ENCODE assay signal across 8 mouse cellular contexts in genomic region chr1:131329093-131329492, GRCm38 (mm10). TPM values are rescaled to one million over a fixed set of nuclear protein-coding genes. Genes with fewer than 3 reads are reported as not detected.
DNase-seq lines count a peak whose midpoint lies in the region; ATAC-seq and TF ChIP-seq lines count a peak whose summit lies in the region.
"Not testable (repeated sequence)": the region's sequence is repeated elsewhere in the genome, so short reads cannot be mapped to it uniquely, and the experiment has no call there.

No protein-coding gene starts in this region.

- DNase-seq in 3T3-L1 (ENCODE audit: low read depth, low spot score) (peak; percentile 45), ES-CJ7 (ENCODE audit: low read depth, low spot score) (peak; percentile 65), WW6 (ENCODE audit: low read depth, low spot score) (peak; percentile 9)
- not testable (repeated sequence) for DNase-seq in cerebellum, adult 2 months
- DNase-seq in induced T-regulatory cell, adult 2 months (ENCODE audit: low read depth): peak; percentile 64
- DNase-seq in liver, embryonic 13.5 days: peak; percentile 12
- DNase-seq in naive thymus-derived CD4-positive, alpha-beta T cell, adult 2 months (ENCODE audit: low read depth): peak; percentile 66
- DNase-seq in thymus, postnatal 10 days (ENCODE audit: low spot score in 2 of 2): peak; percentile 28 to 55

- ATAC-seq in liver, embryonic 13.5 days (ENCODE audit: low read depth): not testable (repeated sequence)

- H3K9ac ChIP-seq in liver, embryonic 13.5 days: not testable (repeated sequence)

- H3K4me2 ChIP-seq in liver, embryonic 13.5 days: not testable (repeated sequence)

- TF ChIP-seq CTCF in cerebellum, adult 2 months (IDR thresholded peaks at IDR 0.05; ENCODE audit: borderline replicate concordance, insufficient read depth, low read depth, low read length): 0 out of 2 replicates have a peak, but pooled peaks have one; percentile 7

- peaks cover 16% of the 10 kb centered on the region; the same call in 1 of the 2 replicates for H3K4me1 ChIP-seq in cerebellum, adult 2 months (ENCODE audit: control insufficient read depth, insufficient read depth, low read length)
- not testable (repeated sequence) for H3K4me1 ChIP-seq in liver, embryonic 13.5 days (replicated peaks)

- H3K9me3 ChIP-seq in liver, embryonic 13.5 days (replicated peaks): not testable (repeated sequence)

- H3K4me3 ChIP-seq in cerebellum, adult 2 months (replicated peaks; ENCODE audit: insufficient read depth, low read depth, low read length); liver, embryonic 13.5 days (replicated peaks): not testable (repeated sequence)

- WGBS in cerebellum, adult 2 months: 97% methylated on average over 1 of the region's 1 CpGs
- 72% methylated on average over 1 of the region's 1 CpGs for WGBS in liver, embryonic 13.5 days (ENCODE audit: insufficient replicate concordance)

- TF ChIP-seq POLR2A in cerebellum, adult 2 months (IDR thresholded peaks at IDR 0.05; ENCODE audit: borderline replicate concordance, insufficient read depth, low read length): not testable (repeated sequence)

- H3K27me3 ChIP-seq in cerebellum, adult 2 months (ENCODE audit: control insufficient read depth, insufficient read depth, low read length); liver, embryonic 13.5 days: not testable (repeated sequence)

- not testable (repeated sequence) for H3K27ac ChIP-seq in cerebellum, adult 2 months (ENCODE audit: insufficient read depth, low read length); liver, embryonic 13.5 days

- peaks cover 20% of the 10 kb centered on the region; the same call in 1 of the 2 replicates for H3K36me3 ChIP-seq in liver, embryonic 13.5 days

RNA-seq across cellular contexts. Expression of gene Ikbke, which starts 49.7 kb away (rescaled TPM):
- 1.5 and 1.8 TPM in 2 replicates for polyA plus RNA-seq in cerebellum, adult 2 months (2012; rRNA removed)
- polyA plus RNA-seq in liver, embryonic 13.5 days (2015; fragmentation: Nextera tagmentation; extraction: Ambion mirVana): 4.9 and 5.5 TPM in 2 replicates
